ENCODE assay signal across 9 mouse cellular contexts in genomic region chr17:25080210-25080609, GRCm38 (mm10). TPM values are rescaled to one million over a fixed set of nuclear protein-coding genes. Genes with fewer than 3 reads are reported as not detected.
DNase-seq lines count a peak whose midpoint lies in the region; ATAC-seq lines count a peak whose summit lies in the region.
"Had no signal": no experiment of that assay in that cellular context is flagged by ENCODE, and none has a peak within 500 bp of the region (broad histone marks: within the 10 kb centered on the region; RNA-seq: fewer than 3 reads in every experiment).

No protein-coding gene starts in this region.

- peaks cover 64% of the 10 kb centered on the region for H3K4me1 ChIP-seq in heart, embryonic 12.5 days (replicated peaks)
- peaks cover 3% of the 10 kb centered on the region for H3K4me1 ChIP-seq in embryonic facial prominence, embryonic 11.5 days (ENCODE audit: control insufficient read depth, insufficient read depth, low read length)
- H3K4me1 ChIP-seq in hindbrain, embryonic 11.5 days (replicated peaks; ENCODE audit: control insufficient read depth, insufficient read depth, low read length) = no peaks in the 10 kb centered on the region
- H3K4me1 ChIP-seq in liver, embryonic 16.5 days (ENCODE audit: control insufficient read depth, low read depth, low read length) = peaks cover 2% of the 10 kb centered on the region; the same call in 1 of the 2 replicates

- no peak for DNase-seq in heart, postnatal 4 days
- no peak for DNase-seq in embryonic facial prominence, embryonic 11.5 days (ENCODE audit: low spot score)
- DNase-seq in hindbrain, embryonic 11.5 days (ENCODE audit: low spot score) = no peak
- no peak for DNase-seq in cerebellum, adult 9-10 months
- no peak for DNase-seq in retina, postnatal 1 day
- DNase-seq in cerebellum, postnatal 25 days = no peak
- DNase-seq: adrenal gland, adult 8-10 months had no signal

- H3K4me3 ChIP-seq in heart, embryonic 12.5 days = peak overlapping the region; percentile 50
- peak overlapping the region; percentile 11 for H3K4me3 ChIP-seq in embryonic facial prominence, embryonic 11.5 days (ENCODE audit: low read depth, low read length)
- 0 out of 2 replicates have a peak overlapping the region, but pooled peaks have one; percentile 2 for H3K4me3 ChIP-seq in hindbrain, embryonic 11.5 days (ENCODE audit: low read depth, low read length)
- peak overlapping the region; percentile 32 for H3K4me3 ChIP-seq in liver, embryonic 16.5 days (ENCODE audit: low read depth, low read length)

- peak overlapping the region; percentile 49 for H3K9ac ChIP-seq in heart, embryonic 12.5 days
- peak overlapping the region; percentile 5; the same call in 1 of the 2 replicates for H3K9ac ChIP-seq in embryonic facial prominence, embryonic 11.5 days (replicated peaks; ENCODE audit: low read length)
- no peak overlapping the region for H3K9ac ChIP-seq in hindbrain, embryonic 11.5 days (ENCODE audit: low read depth, low read length)
- H3K9ac ChIP-seq in liver, embryonic 16.5 days (ENCODE audit: low read depth, low read length) = peak overlapping the region; percentile 8

- no peak for ATAC-seq in heart, embryonic 12.5 days (ENCODE audit: insufficient number of reproducible peaks, low FRiP score)
- no peak for ATAC-seq in embryonic facial prominence, embryonic 11.5 days (replicated peaks; ENCODE audit: insufficient number of reproducible peaks, low FRiP score, low TSS enrichment, low read depth)
- no peak for ATAC-seq in hindbrain, embryonic 11.5 days (ENCODE audit: low FRiP score)
- no peak for ATAC-seq in liver, embryonic 16.5 days (ENCODE audit: low read depth)

- 0 out of 2 replicates have a peak, but pooled peaks cover 8% of the 10 kb centered on the region for H3K36me3 ChIP-seq in heart, embryonic 12.5 days
- no peaks in the 10 kb centered on the region for H3K36me3 ChIP-seq in embryonic facial prominence, embryonic 11.5 days (replicated peaks; ENCODE audit: control insufficient read depth, insufficient read depth, low read depth, low read length)
- H3K36me3 ChIP-seq in hindbrain, embryonic 11.5 days (ENCODE audit: control insufficient read depth, insufficient read depth, low read length) = no peaks in the 10 kb centered on the region
- H3K36me3 ChIP-seq in liver, embryonic 16.5 days (ENCODE audit: control insufficient read depth, insufficient read depth) = no peaks in the 10 kb centered on the region

- H3K27me3 ChIP-seq in heart, embryonic 12.5 days (replicated peaks) = no peaks in the 10 kb centered on the region
- no peaks in the 10 kb centered on the region for H3K27me3 ChIP-seq in embryonic facial prominence, embryonic 11.5 days (ENCODE audit: control insufficient read depth, insufficient read depth, low read length)
- H3K27me3 ChIP-seq in hindbrain, embryonic 11.5 days (ENCODE audit: control insufficient read depth, insufficient read depth, low read length) = no peaks in the 10 kb centered on the region
- no peaks in the 10 kb centered on the region for H3K27me3 ChIP-seq in liver, embryonic 16.5 days (ENCODE audit: control insufficient read depth, insufficient read depth, low read depth, low read length)

- H3K27ac ChIP-seq in heart, embryonic 12.5 days (ENCODE audit: poor library complexity, severe bottlenecking) = peak overlapping the region; percentile 90
- no peak overlapping the region for H3K27ac ChIP-seq in embryonic facial prominence, embryonic 11.5 days (replicated peaks; ENCODE audit: low read depth, low read length)
- H3K27ac ChIP-seq in hindbrain, embryonic 11.5 days (ENCODE audit: low read depth, low read length) = no peak overlapping the region
- H3K27ac ChIP-seq in liver, embryonic 16.5 days (ENCODE audit: low read length) = no peak overlapping the region; the same call in 1 of the 2 replicates

- 77% methylated on average over 13 of the region's 13 CpGs for WGBS in heart, embryonic 12.5 days
- 90% methylated on average over 13 of the region's 13 CpGs for WGBS in embryonic facial prominence, embryonic 11.5 days
- 98% methylated on average over 13 of the region's 13 CpGs for WGBS in hindbrain, embryonic 11.5 days
- WGBS in liver, embryonic 16.5 days (ENCODE audit: insufficient replicate concordance) = 78% methylated on average over 13 of the region's 13 CpGs

- peak overlapping the region; percentile 60 for H3K4me2 ChIP-seq in heart, embryonic 12.5 days
- H3K4me2 ChIP-seq in embryonic facial prominence, embryonic 11.5 days (ENCODE audit: low read depth, low read length) = no peak overlapping the region
- no peak overlapping the region for H3K4me2 ChIP-seq in hindbrain, embryonic 11.5 days (replicated peaks; ENCODE audit: low read depth, low read length)
- no peak overlapping the region for H3K4me2 ChIP-seq in liver, embryonic 16.5 days (ENCODE audit: low read depth, low read length)

- no peaks in the 10 kb centered on the region for H3K9me3 ChIP-seq in heart, embryonic 12.5 days (replicated peaks)
- no peaks in the 10 kb centered on the region for H3K9me3 ChIP-seq in embryonic facial prominence, embryonic 11.5 days (replicated peaks; ENCODE audit: control insufficient read depth, low read length)
- no peaks in the 10 kb centered on the region for H3K9me3 ChIP-seq in hindbrain, embryonic 11.5 days (ENCODE audit: control insufficient read depth, low read length)
- no peaks in the 10 kb centered on the region for H3K9me3 ChIP-seq in liver, embryonic 16.5 days (replicated peaks; ENCODE audit: control insufficient read depth, low read length)

RNA-seq across cellular contexts. Expression of gene Tmem204, which starts 3.2 kb away (rescaled TPM):
- 16.3 and 20.4 TPM in 2 replicates for polyA plus RNA-seq in heart, embryonic 12.5 days (2016; fragmentation: Nextera tagmentation; extraction: Ambion mirVana)
- total RNA-seq in heart, postnatal 4 days (2021) = 10 to 100 TPM; 25.2 to 27.4 TPM
- polyA plus RNA-seq in embryonic facial prominence, embryonic 11.5 days (2014; fragmentation: Nextera tagmentation; extraction: Ambion mirVana) = 9.6 and 11.7 TPM in 2 replicates
- polyA plus RNA-seq in hindbrain, embryonic 11.5 days (2014; fragmentation: Nextera tagmentation; extraction: Ambion mirVana) = 9.3 and 10.7 TPM in 2 replicates
- 6.2 and 7.3 TPM in 2 replicates for polyA plus RNA-seq in liver, embryonic 16.5 days (2015; fragmentation: Nextera tagmentation; extraction: Ambion mirVana)

RNA-seq across cellular contexts. Expression of gene Telo2, which starts 35.6 kb away (rescaled TPM):
- polyA plus RNA-seq in heart, embryonic 12.5 days (2016; fragmentation: Nextera tagmentation; extraction: Ambion mirVana) = 23.5 and 30.7 TPM in 2 replicates
- 10 to 100 TPM; 16.4 to 17.5 TPM for total RNA-seq in heart, postnatal 4 days (2021)
- 20.6 and 26.7 TPM in 2 replicates for polyA plus RNA-seq in embryonic facial prominence, embryonic 11.5 days (2014; fragmentation: Nextera tagmentation; extraction: Ambion mirVana)
- 23.5 and 28.8 TPM in 2 replicates for polyA plus RNA-seq in hindbrain, embryonic 11.5 days (2014; fragmentation: Nextera tagmentation; extraction: Ambion mirVana)
- 12.2 TPM in 2 replicates for polyA plus RNA-seq in liver, embryonic 16.5 days (2015; fragmentation: Nextera tagmentation; extraction: Ambion mirVana)

RNA-seq across cellular contexts. Expression of gene Ptx4, which starts 40.4 kb away (rescaled TPM):
- 0.27 TPM in 1 of 2 replicates, not detected in the other for polyA plus RNA-seq in heart, embryonic 12.5 days (2016; fragmentation: Nextera tagmentation; extraction: Ambion mirVana)
- total RNA-seq in heart, postnatal 4 days (2021) = 1 to 10 TPM; 1.4 TPM
- 0.32 and 0.71 TPM in 2 replicates for polyA plus RNA-seq in embryonic facial prominence, embryonic 11.5 days (2014; fragmentation: Nextera tagmentation; extraction: Ambion mirVana)
- polyA plus RNA-seq in hindbrain, embryonic 11.5 days (2014; fragmentation: Nextera tagmentation; extraction: Ambion mirVana) = not detected in 2 replicates
- not detected in 2 replicates for polyA plus RNA-seq in liver, embryonic 16.5 days (2015; fragmentation: Nextera tagmentation; extraction: Ambion mirVana)
- total RNA-seq: adrenal gland, adult 8-10 months had no signal

RNA-seq across cellular contexts. Expression of gene Clcn7, which starts 53.0 kb away (rescaled TPM):
- 19.5 and 21.1 TPM in 2 replicates for polyA plus RNA-seq in heart, embryonic 12.5 days (2016; fragmentation: Nextera tagmentation; extraction: Ambion mirVana)
- 10 to 100 TPM; 25.2 to 25.6 TPM for total RNA-seq in heart, postnatal 4 days (2021)
- 19.8 and 21.6 TPM in 2 replicates for polyA plus RNA-seq in embryonic facial prominence, embryonic 11.5 days (2014; fragmentation: Nextera tagmentation; extraction: Ambion mirVana)
- polyA plus RNA-seq in hindbrain, embryonic 11.5 days (2014; fragmentation: Nextera tagmentation; extraction: Ambion mirVana) = 16.6 and 18.7 TPM in 2 replicates
- polyA plus RNA-seq in liver, embryonic 16.5 days (2015; fragmentation: Nextera tagmentation; extraction: Ambion mirVana) = 9.9 and 10.3 TPM in 2 replicates
